Mouse (Mus musculus) frontal cortex, adult 2 months (tissue): ENCODE results near the gene Pms2. TPM values are rescaled to one million over a fixed set of nuclear protein-coding genes. Genes with fewer than 3 reads are reported as not detected.

Experiments used
- DNase-seq, 2 experiments: peaks; one replicate each; pipeline ENCODE4 v3.0.0; 2022; ENCODE audit warnings: low spot score in 1 of 2; ENCODE audit errors: extremely low spot score in 1 of 2
- polyA plus RNA-seq: library from polyadenylated mRNA; depleted of rRNA; stranded (reverse); fragments of >200 nt; gene quantifications from 2 replicates; pipeline ENCODE4 v1.2.3, GENCODE M21; 2012; rRNA removed

The Pms2 gene
- 15.7 and 18.0 TPM in 2 replicates for polyA plus RNA-seq

- DNase-seq, result peak; percentile 98 to 99
These were observed at the start of gene Pms2, which contains the start of gene Aimp2 for GRCm38 (mm10) chr5:143909417-143910400. Pms2 (plus strand) TSS chr5:143909964. Aimp2 (minus strand) TSS chr5:143909847.

GRCm38 (mm10) chr5:143871547-143872169, 38.1 kb upstream of the Pms2 start:
- no peak for DNase-seq

- no peak for DNase-seq
These were observed 35.2 kb upstream of the Pms2 start for GRCm38 (mm10) chr5:143874571-143874970.

- DNase-seq, result no peak
These were observed 24.5 kb upstream of the Pms2 start for GRCm38 (mm10) chr5:143885274-143885673.

GRCm38 (mm10) chr5:143890741-143891140, 19.0 kb upstream of the Pms2 start:
- DNase-seq, result no peak

- DNase-seq, result peak in 1 of 2 experiments; percentile 34
These were observed 17.4 kb upstream of the Pms2 start for GRCm38 (mm10) chr5:143892255-143892886.

GRCm38 (mm10) chr5:143893396-143893795, 16.4 kb upstream of the Pms2 start:
- no peak for DNase-seq

GRCm38 (mm10) chr5:143897635-143898330, 12.0 kb upstream of the Pms2 start, which contains the start of gene Ankrd61:
Ankrd61 (minus strand) TSS chr5:143897685.
- DNase-seq, result no peak

GRCm38 (mm10) chr5:143902111-143902510, 7.7 kb upstream of the Pms2 start:
- DNase-seq, result peak in 1 of 2 experiments; percentile 23

GRCm38 (mm10) chr5:143903813-143904212, 6.0 kb upstream of the Pms2 start:
- no peak for DNase-seq

- peak in 1 of 2 experiments; percentile 20 for DNase-seq
These were observed 3.3 kb upstream of the Pms2 start for GRCm38 (mm10) chr5:143906429-143906828.

- no peak for DNase-seq
These were observed 838 bp upstream of the Pms2 start for GRCm38 (mm10) chr5:143908926-143909325.

GRCm38 (mm10) chr5:143916221-143916620, 6.5 kb downstream of the Pms2 start:
- DNase-seq, result no peak

- DNase-seq, result peak in 1 of 2 experiments; percentile 48
These were observed 7.7 kb downstream of the Pms2 start for GRCm38 (mm10) chr5:143917418-143917817.

- no peak for DNase-seq
These were observed 8.4 kb downstream of the Pms2 start for GRCm38 (mm10) chr5:143918120-143918519.

GRCm38 (mm10) chr5:143924781-143925452, 15.2 kb downstream of the Pms2 start:
- DNase-seq, result no peak

- DNase-seq, result no peak
These were observed 18.1 kb downstream of the Pms2 start, which contains the start of gene Gm42421 for GRCm38 (mm10) chr5:143927875-143928274. Gm42421 (plus strand) TSS chr5:143928175.

GRCm38 (mm10) chr5:143929291-143929690, 19.5 kb downstream of the Pms2 start:
- no peak for DNase-seq

- no peak for DNase-seq
These were observed 20.9 kb downstream of the Pms2 start for GRCm38 (mm10) chr5:143930656-143931055.
